Mouse (Mus musculus) central nervous system, embryonic 14 days (tissue): ENCODE results near the gene Wnt7b. TPM values are rescaled to one million over a fixed set of nuclear protein-coding genes. Genes with fewer than 3 reads are reported as not detected.

Experiments
- polyA plus RNA-seq: library from polyadenylated mRNA; depleted of rRNA; stranded (reverse); fragments of >200 nt; gene quantifications from 2 replicates; pipeline ENCODE4 v1.2.3, GENCODE M21; 2012; rRNA removed

Gene Wnt7b
- polyA plus RNA-seq, result 35.5 and 58.4 TPM in 2 replicates

DNA sequence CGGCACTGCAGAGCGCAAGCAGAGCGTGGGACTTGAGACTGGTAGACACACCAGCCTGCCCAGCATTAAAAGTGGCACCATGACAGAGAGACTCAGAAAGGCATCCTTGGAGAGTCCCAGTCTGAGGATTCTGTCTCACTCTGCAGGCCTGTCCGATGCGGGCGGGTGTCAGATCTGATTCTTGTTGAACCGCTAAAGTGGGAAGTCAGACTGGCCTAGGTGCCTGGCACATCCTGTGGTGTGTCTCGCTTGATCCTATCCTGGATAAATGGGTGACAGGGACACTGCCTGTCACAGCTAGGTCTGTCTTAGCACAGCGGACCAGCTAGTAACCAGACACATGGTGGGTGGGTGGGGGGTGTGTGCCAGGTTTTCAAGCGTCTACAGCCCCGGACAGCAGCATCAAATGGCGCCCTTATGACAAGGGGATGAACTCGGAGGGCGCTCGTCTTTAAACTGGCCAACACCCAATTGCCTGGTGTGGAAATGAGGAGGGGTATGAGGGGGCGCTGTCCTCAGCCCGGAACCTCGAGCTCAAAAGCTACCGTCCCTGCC lies at the start of gene Wnt7b:
TSS of gene Wnt7b (minus strand) at position 118 of the 555 bp plus-strand sequence.

DNA sequence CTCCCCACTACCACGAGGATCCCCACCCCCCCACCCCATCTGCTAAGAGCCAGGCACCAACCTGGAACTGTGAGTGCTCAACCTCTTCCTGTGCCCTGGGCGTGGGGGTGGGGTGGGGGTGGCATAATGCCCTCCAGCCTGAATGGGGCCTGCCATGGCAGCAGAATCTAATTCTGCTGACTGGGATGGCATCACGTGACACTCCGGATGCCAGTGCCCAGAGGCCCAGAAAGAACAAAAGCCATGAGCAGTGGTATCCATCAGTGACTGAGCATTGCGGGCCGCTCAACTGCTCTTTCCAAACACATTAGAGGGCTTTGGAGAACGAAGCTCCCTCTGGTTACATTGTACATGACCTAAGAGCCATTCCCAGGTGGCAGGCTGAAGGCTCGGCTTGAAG lies 79.1 kb downstream of the Wnt7b start, which contains the start of gene 7530416G11Rik:
TSS of gene 7530416G11Rik (minus strand) at position 101 of the 400 bp plus-strand sequence.

Other genes starting within 250 kb of the Wnt7b start
- gene Atxn10, start 246.2 kb downstream of the Wnt7b start, polyA plus RNA-seq, result 313 and 339 TPM in 2 replicates
- 0.08 and 0.11 TPM in 2 replicates for gene 7530416G11Rik, start 79.2 kb downstream of the Wnt7b start, polyA plus RNA-seq
- gene Ppara, start 152.5 kb upstream of the Wnt7b start, polyA plus RNA-seq, result 0.25 and 0.32 TPM in 2 replicates
- 18.1 and 20.8 TPM in 2 replicates for gene Cdpf1, start 229.2 kb upstream of the Wnt7b start, polyA plus RNA-seq
- 0.05 and 0.11 TPM in 2 replicates for gene Pkdrej, start 239.3 kb upstream of the Wnt7b start, polyA plus RNA-seq
- gene Ttc38, start 249.8 kb upstream of the Wnt7b start, polyA plus RNA-seq, result 3.6 and 3.8 TPM in 2 replicates